In the genomic region with DNA sequence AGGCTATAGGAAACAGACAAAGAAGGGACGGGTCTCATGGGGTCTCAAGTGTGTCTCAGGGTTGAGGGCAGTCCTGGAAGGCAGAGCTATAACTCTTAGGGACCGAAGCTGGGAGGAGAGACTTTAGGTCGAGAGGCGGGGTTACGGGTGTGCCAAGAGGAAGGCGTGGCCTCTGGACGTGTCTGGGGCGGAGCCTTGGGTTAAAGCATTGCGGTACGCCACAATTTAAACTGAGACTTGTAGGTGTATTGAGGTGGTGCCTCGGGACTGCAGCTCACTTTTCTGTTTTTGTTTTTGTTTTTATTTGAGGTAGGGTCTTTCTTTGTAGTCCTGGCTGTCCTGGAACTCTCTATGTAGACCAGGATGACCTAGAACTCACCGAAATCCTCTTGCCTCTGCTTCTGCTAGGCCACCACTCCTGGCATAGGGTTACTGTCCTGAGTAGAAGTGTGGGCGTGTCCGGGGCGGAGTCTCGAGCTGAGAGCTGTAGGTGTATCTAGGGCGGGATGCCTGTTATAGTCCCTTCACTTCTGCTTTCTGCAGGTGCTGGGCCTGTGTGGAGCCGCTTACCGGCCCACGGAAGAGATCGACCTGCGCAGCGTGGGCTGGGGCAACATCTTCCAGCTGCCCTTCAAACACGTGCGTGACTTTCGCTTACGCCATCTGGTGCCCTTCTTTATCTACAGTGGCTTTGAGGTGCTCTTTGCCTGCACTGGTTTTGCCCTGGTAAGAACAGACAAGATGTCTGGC, we compare ENCODE assay signal across 8 mouse cellular contexts. TPM values are rescaled to one million over a fixed set of nuclear protein-coding genes. Genes with fewer than 3 reads are reported as not detected.
DNase-seq lines count a peak whose midpoint lies in the region; ATAC-seq and TF ChIP-seq lines count a peak whose summit lies in the region.

No protein-coding gene starts in this region.

- no peak for ATAC-seq in midbrain, embryonic 15.5 days (replicated peaks)
- ATAC-seq in midbrain, postnatal 0 days (ENCODE audit: low FRiP score), result no peak
- ATAC-seq in heart, embryonic 15.5 days (replicated peaks; ENCODE audit: insufficient number of reproducible peaks, insufficient read depth, low FRiP score, low read depth), result no peak
- ATAC-seq in limb, embryonic 11.5 days (ENCODE audit: insufficient number of reproducible peaks, low FRiP score, low TSS enrichment, low read depth), result no peak

- H3K27ac ChIP-seq in midbrain, embryonic 15.5 days, result no peak overlapping the region
- no peak overlapping the region for H3K27ac ChIP-seq in midbrain, postnatal 0 days (ENCODE audit: low read depth, low read length)
- no peak overlapping the region for H3K27ac ChIP-seq in heart, embryonic 15.5 days
- no peak overlapping the region for H3K27ac ChIP-seq in limb, embryonic 11.5 days (replicated peaks; ENCODE audit: low read depth, low read length)

- peak overlapping the region; percentile 3; the same call in 1 of the 2 replicates for H3K4me2 ChIP-seq in midbrain, embryonic 15.5 days
- no peak overlapping the region for H3K4me2 ChIP-seq in midbrain, postnatal 0 days (ENCODE audit: low read depth, low read length, poor library complexity, severe bottlenecking)
- H3K4me2 ChIP-seq in heart, embryonic 15.5 days, result peak overlapping the region; percentile 56
- H3K4me2 ChIP-seq in limb, embryonic 11.5 days (ENCODE audit: low read depth, severe bottlenecking), result 0 out of 2 replicates have a peak overlapping the region, but pooled peaks have one; percentile 10

- H3K9ac ChIP-seq in midbrain, embryonic 15.5 days, result no peak overlapping the region
- H3K9ac ChIP-seq in midbrain, postnatal 0 days (replicated peaks; ENCODE audit: low read length, poor library complexity, severe bottlenecking), result no peak overlapping the region
- H3K9ac ChIP-seq in heart, embryonic 15.5 days, result no peak overlapping the region
- no peak overlapping the region for H3K9ac ChIP-seq in limb, embryonic 11.5 days (ENCODE audit: low read length)

- H3K4me1 ChIP-seq in midbrain, embryonic 15.5 days, result no peaks in the 10 kb centered on the region
- no peaks in the 10 kb centered on the region for H3K4me1 ChIP-seq in midbrain, postnatal 0 days (ENCODE audit: insufficient read depth, low read length)
- peaks cover 13% of the 10 kb centered on the region for H3K4me1 ChIP-seq in heart, embryonic 15.5 days (replicated peaks)
- no peaks in the 10 kb centered on the region for H3K4me1 ChIP-seq in limb, embryonic 11.5 days (ENCODE audit: control insufficient read depth, insufficient read depth, low read length)

- DNase-seq in midbrain, postnatal 0 days (ENCODE audit: low spot score), result no peak
- no peak for DNase-seq in limb, embryonic 11.5 days (ENCODE audit: low spot score)
- DNase-seq in naive thymus-derived CD4-positive, alpha-beta T cell, adult 2 months (ENCODE audit: low read depth), result peak; percentile 78
- DNase-seq in gastrocnemius, adult 18-20 months (ENCODE audit: low spot score), result no peak
- no peak for DNase-seq in left cerebral cortex, adult 8-10 months (ENCODE audit: low spot score in 2 of 2)
- DNase-seq in cerebellum, adult 9-10 months, result no peak

- WGBS in midbrain, embryonic 15.5 days, result 26% methylated on average over 27 of the region's 27 CpGs
- WGBS in midbrain, postnatal 0 days, result 27% methylated on average over 27 of the region's 27 CpGs
- WGBS in heart, embryonic 15.5 days, result 18% methylated on average over 27 of the region's 27 CpGs
- WGBS in limb, embryonic 11.5 days, result 21% methylated on average over 27 of the region's 27 CpGs

- TF ChIP-seq CTCF in midbrain, postnatal 0 days (IDR thresholded peaks at IDR 0.05), result no peak

- H3K36me3 ChIP-seq in midbrain, embryonic 15.5 days (replicated peaks), result no peaks in the 10 kb centered on the region
- H3K36me3 ChIP-seq in midbrain, postnatal 0 days (ENCODE audit: insufficient read depth, low read length), result no peaks in the 10 kb centered on the region
- H3K36me3 ChIP-seq in heart, embryonic 15.5 days, result no peaks in the 10 kb centered on the region
- H3K36me3 ChIP-seq in limb, embryonic 11.5 days (ENCODE audit: control insufficient read depth, insufficient read depth, low read length), result no peaks in the 10 kb centered on the region

- 0 out of 2 replicates have a peak, but pooled peaks cover 3% of the 10 kb centered on the region for H3K27me3 ChIP-seq in midbrain, embryonic 15.5 days (replicated peaks)
- no peaks in the 10 kb centered on the region for H3K27me3 ChIP-seq in midbrain, postnatal 0 days (ENCODE audit: insufficient read depth, low read length)
- no peaks in the 10 kb centered on the region for H3K27me3 ChIP-seq in heart, embryonic 15.5 days
- no peaks in the 10 kb centered on the region for H3K27me3 ChIP-seq in limb, embryonic 11.5 days (ENCODE audit: control insufficient read depth, insufficient read depth, low read length)

- no peak overlapping the region for H3K4me3 ChIP-seq in midbrain, embryonic 15.5 days
- no peak overlapping the region for H3K4me3 ChIP-seq in midbrain, postnatal 0 days (ENCODE audit: low read depth, low read length)
- H3K4me3 ChIP-seq in heart, embryonic 15.5 days, result peak overlapping the region; percentile 36
- no peak overlapping the region for H3K4me3 ChIP-seq in limb, embryonic 11.5 days (ENCODE audit: low read depth, low read length)

- H3K9me3 ChIP-seq in midbrain, embryonic 15.5 days, result no peaks in the 10 kb centered on the region
- H3K9me3 ChIP-seq in midbrain, postnatal 0 days (ENCODE audit: low read length), result no peaks in the 10 kb centered on the region
- H3K9me3 ChIP-seq in heart, embryonic 15.5 days (replicated peaks), result no peaks in the 10 kb centered on the region
- H3K9me3 ChIP-seq in limb, embryonic 11.5 days (ENCODE audit: control insufficient read depth, low read length), result no peaks in the 10 kb centered on the region

RNA-seq across cellular contexts. Expression of a gene that starts 8.2 kb away (rescaled TPM):
- polyA plus RNA-seq in midbrain, embryonic 15.5 days (2015; fragmentation: Nextera tagmentation; extraction: Ambion mirVana), result 11.7 and 11.8 TPM in 2 replicates
- total RNA-seq in midbrain, postnatal 0 days (2014; rRNA removed), result 13.0 and 23.2 TPM in 2 replicates
- 11.2 and 12.4 TPM in 2 replicates for polyA plus RNA-seq in midbrain, postnatal 0 days (2015; fragmentation: Nextera tagmentation; extraction: Ambion mirVana)
- polyA plus RNA-seq in heart, embryonic 15.5 days (2015; fragmentation: Nextera tagmentation; extraction: Ambion mirVana), result 15.0 and 21.8 TPM in 2 replicates
- polyA plus RNA-seq in limb, embryonic 11.5 days (2014; fragmentation: Nextera tagmentation; extraction: Ambion mirVana), result 6.0 and 7.1 TPM in 2 replicates
- total RNA-seq in gastrocnemius, adult 18-20 months (2021), result 1 to 10 TPM; 3.2 to 5.8 TPM
- 10 to 100 TPM; 13.4 to 30.8 (median 20.0) TPM for total RNA-seq in left cerebral cortex, adult 8-10 months (2022)

RNA-seq across cellular contexts. Expression of a gene that starts 13.6 kb away (rescaled TPM):
- polyA plus RNA-seq in midbrain, embryonic 15.5 days (2015; fragmentation: Nextera tagmentation; extraction: Ambion mirVana), result 1.9 TPM in 2 replicates
- 1.3 and 3.7 TPM in 2 replicates for total RNA-seq in midbrain, postnatal 0 days (2014; rRNA removed)
- 2.1 and 2.8 TPM in 2 replicates for polyA plus RNA-seq in midbrain, postnatal 0 days (2015; fragmentation: Nextera tagmentation; extraction: Ambion mirVana)
- polyA plus RNA-seq in heart, embryonic 15.5 days (2015; fragmentation: Nextera tagmentation; extraction: Ambion mirVana), result 1.6 and 4.0 TPM in 2 replicates
- 0.47 and 0.67 TPM in 2 replicates for polyA plus RNA-seq in limb, embryonic 11.5 days (2014; fragmentation: Nextera tagmentation; extraction: Ambion mirVana)
- total RNA-seq in gastrocnemius, adult 18-20 months (2021), result under 1 TPM; 0.62 to 0.83 TPM
- total RNA-seq in left cerebral cortex, adult 8-10 months (2022), result 1 to 10 TPM; 3.4 to 5.5 (median 5.1) TPM

RNA-seq across cellular contexts. Expression of a gene that starts 15.3 kb away (rescaled TPM):
- polyA plus RNA-seq in midbrain, embryonic 15.5 days (2015; fragmentation: Nextera tagmentation; extraction: Ambion mirVana), result not detected in 2 replicates
- total RNA-seq in midbrain, postnatal 0 days (2014; rRNA removed), result not detected in 2 replicates
- not detected in 2 replicates for polyA plus RNA-seq in midbrain, postnatal 0 days (2015; fragmentation: Nextera tagmentation; extraction: Ambion mirVana)
- polyA plus RNA-seq in heart, embryonic 15.5 days (2015; fragmentation: Nextera tagmentation; extraction: Ambion mirVana), result not detected in 2 replicates
- not detected in 2 replicates for polyA plus RNA-seq in limb, embryonic 11.5 days (2014; fragmentation: Nextera tagmentation; extraction: Ambion mirVana)
- not detected for total RNA-seq in gastrocnemius, adult 18-20 months (2021)
- total RNA-seq in left cerebral cortex, adult 8-10 months (2022), result under 1 TPM in 2 of 4 experiments, not detected in 2; 0.44 to 0.50 TPM

RNA-seq across cellular contexts. Expression of a gene that starts 29.0 kb away (rescaled TPM):
- 0.43 and 0.67 TPM in 2 replicates for polyA plus RNA-seq in midbrain, embryonic 15.5 days (2015; fragmentation: Nextera tagmentation; extraction: Ambion mirVana)
- total RNA-seq in midbrain, postnatal 0 days (2014; rRNA removed), result 2.4 and 2.8 TPM in 2 replicates
- 2.6 TPM in 2 replicates for polyA plus RNA-seq in midbrain, postnatal 0 days (2015; fragmentation: Nextera tagmentation; extraction: Ambion mirVana)
- 0.16 and 1.2 TPM in 2 replicates for polyA plus RNA-seq in heart, embryonic 15.5 days (2015; fragmentation: Nextera tagmentation; extraction: Ambion mirVana)
- 2.6 TPM in 2 replicates for polyA plus RNA-seq in limb, embryonic 11.5 days (2014; fragmentation: Nextera tagmentation; extraction: Ambion mirVana)
- total RNA-seq in gastrocnemius, adult 18-20 months (2021), result under 1 TPM; 0.14 to 0.26 TPM
- 1 to 10 TPM in 1 of 4 experiments, under 1 TPM in 3; 0.80 to 1.3 (median 0.91) TPM for total RNA-seq in left cerebral cortex, adult 8-10 months (2022)

RNA-seq across cellular contexts. Expression of a gene that starts 30.6 kb away (rescaled TPM):
- 246 and 258 TPM in 2 replicates for polyA plus RNA-seq in midbrain, embryonic 15.5 days (2015; fragmentation: Nextera tagmentation; extraction: Ambion mirVana)
- total RNA-seq in midbrain, postnatal 0 days (2014; rRNA removed), result 165 and 197 TPM in 2 replicates
- polyA plus RNA-seq in midbrain, postnatal 0 days (2015; fragmentation: Nextera tagmentation; extraction: Ambion mirVana), result 292 and 333 TPM in 2 replicates
- polyA plus RNA-seq in heart, embryonic 15.5 days (2015; fragmentation: Nextera tagmentation; extraction: Ambion mirVana), result 371 and 387 TPM in 2 replicates
- polyA plus RNA-seq in limb, embryonic 11.5 days (2014; fragmentation: Nextera tagmentation; extraction: Ambion mirVana), result 259 and 263 TPM in 2 replicates
- 100 to 1,000 TPM; 257 to 270 TPM for total RNA-seq in gastrocnemius, adult 18-20 months (2021)
- total RNA-seq in left cerebral cortex, adult 8-10 months (2022), result 100 to 1,000 TPM; 136 to 159 (median 145) TPM
